Mouse (Mus musculus) adipose tissue, adult 10 weeks (tissue): ENCODE measurements around the gene Atp13a5. TPM values are rescaled to one million over a fixed set of nuclear protein-coding genes. Genes with fewer than 3 reads are reported as not detected.

ENCODE experiments used
- polyA plus RNA-seq: library from polyadenylated mRNA; stranded (reverse); fragments of 350-450 nt; fragmentation: Illumina TruSeq; extraction: RNeasy Lipid Tissue Mini Kit (QIAGEN cat#74804); gene quantifications from one replicate; pipeline ENCODE4 v1.2.3, GENCODE M21; 2014; ENCODE audit warnings: low read depth, low replicate concordance

The Atp13a5 gene
- 0.09 TPM for polyA plus RNA-seq

GRCm38 (mm10) chr16:29378458-29378857 is at the start of gene Atp13a5:
Gene Atp13a5, minus strand, starts transcription at chr16:29378732.

DNA sequence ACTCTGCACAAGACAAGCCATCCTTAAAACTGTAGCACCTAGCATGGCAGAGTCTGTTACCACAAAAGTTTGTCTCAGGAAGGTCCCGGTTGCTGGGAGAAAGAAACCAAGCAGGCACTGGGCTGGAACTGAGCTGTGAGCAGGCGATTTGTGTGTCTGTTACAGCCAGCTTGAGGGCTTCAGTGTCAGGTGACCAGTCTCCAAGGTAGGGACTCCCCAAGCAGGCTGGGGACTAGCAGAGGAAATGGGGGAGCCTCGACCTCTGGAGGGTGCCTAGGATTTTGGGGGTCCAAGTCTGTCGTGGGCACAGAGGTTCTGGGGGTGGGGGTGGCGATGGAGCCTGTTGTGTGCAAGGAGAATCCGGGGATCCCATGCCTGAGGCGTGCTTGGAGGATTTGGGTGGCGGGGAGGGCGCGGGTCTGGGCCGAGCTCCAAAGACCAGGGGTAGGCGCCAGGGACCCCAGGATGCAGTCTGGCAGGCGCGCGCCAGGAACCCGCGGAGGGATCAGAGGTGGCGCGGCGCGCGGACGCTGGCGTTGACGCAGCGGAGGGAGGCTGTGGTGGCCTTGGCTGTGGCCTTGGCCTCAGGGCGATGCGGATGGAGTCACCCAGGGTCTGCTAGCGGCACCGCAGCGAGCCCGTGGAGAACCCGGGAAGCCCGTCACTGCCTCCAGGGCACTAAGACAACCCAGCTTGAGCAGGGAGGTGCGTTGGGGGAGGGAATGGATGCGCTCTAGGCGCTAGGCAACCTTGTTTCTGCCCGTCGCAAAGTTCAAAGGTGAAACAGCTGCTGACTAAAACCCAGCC is 168.7 kb downstream of the Atp13a5 start, which contains the start of gene Hrasls:
Gene Hrasls (plus strand): TSS at position 91 of the 807 bp plus-strand sequence.

Other genes starting within 250 kb of the Atp13a5 start
- gene Hrasls, start 169.0 kb downstream of the Atp13a5 start, polyA plus RNA-seq, result 8.8 TPM
- gene Atp13a4, start 166.1 kb upstream of the Atp13a5 start, polyA plus RNA-seq, result 30.5 TPM
- gene Opa1, start 200.6 kb upstream of the Atp13a5 start, polyA plus RNA-seq, result 25.3 TPM